Mouse (Mus musculus) cerebellum, adult 9-10 months (tissue): ENCODE measurements around the gene Net1.
"Not testable (repeated sequence)": the region's sequence is repeated elsewhere in the genome, so short reads cannot be mapped to it uniquely, and the experiment has no call there.

Source experiments
- DNase-seq: peaks from one replicate; pipeline ENCODE4 v3.0.0; 2022

The Net1 gene

GRCm38 (mm10) chr13:3889111-3889510 lies 28.9 kb downstream of the Net1 start:
- DNase-seq = no peak

GRCm38 (mm10) chr13:3886663-3887062 lies 31.4 kb downstream of the Net1 start:
- no peak for DNase-seq

- DNase-seq = no peak
These were observed 40.3 kb downstream of the Net1 start for GRCm38 (mm10) chr13:3877679-3878220.

GRCm38 (mm10) chr13:3877185-3877584 lies 40.8 kb downstream of the Net1 start:
- no peak for DNase-seq

GRCm38 (mm10) chr13:3876448-3876847 lies 41.6 kb downstream of the Net1 start:
- no peak for DNase-seq

- no peak for DNase-seq
These were observed 45.2 kb downstream of the Net1 start for GRCm38 (mm10) chr13:3872832-3873231.

- no peak for DNase-seq
These were observed 48.1 kb downstream of the Net1 start for GRCm38 (mm10) chr13:3869901-3870300.

GRCm38 (mm10) chr13:3867158-3867557 lies 50.9 kb downstream of the Net1 start:
- DNase-seq = no peak

- DNase-seq = no peak
These were observed 51.5 kb downstream of the Net1 start for GRCm38 (mm10) chr13:3866355-3867052.

GRCm38 (mm10) chr13:3865648-3866354 lies 52.2 kb downstream of the Net1 start:
- no peak for DNase-seq

- DNase-seq = no peak
These were observed 55.0 kb downstream of the Net1 start for GRCm38 (mm10) chr13:3862922-3863580.

GRCm38 (mm10) chr13:3862325-3862724 lies 55.7 kb downstream of the Net1 start:
- DNase-seq = no peak

GRCm38 (mm10) chr13:3861251-3861650 lies 56.8 kb downstream of the Net1 start:
- DNase-seq = no peak

GRCm38 (mm10) chr13:3856252-3856651 lies 61.8 kb downstream of the Net1 start:
- no peak for DNase-seq

GRCm38 (mm10) chr13:3854856-3855255 lies 63.2 kb downstream of the Net1 start:
- DNase-seq = no peak

- DNase-seq = not testable (repeated sequence)
These were observed 64.2 kb downstream of the Net1 start, which contains the start of gene Calm5 for GRCm38 (mm10) chr13:3853648-3854333. Gene Calm5, plus strand, starts transcription at chr13:3854173.

- no peak for DNase-seq
These were observed 67.7 kb downstream of the Net1 start for GRCm38 (mm10) chr13:3850330-3850729.

- DNase-seq = not testable (repeated sequence)
These were observed 77.4 kb downstream of the Net1 start for GRCm38 (mm10) chr13:3840662-3841061.

- not testable (repeated sequence) for DNase-seq
These were observed 80.7 kb downstream of the Net1 start, which contains the start of gene Calm4 for GRCm38 (mm10) chr13:3837312-3837807. Gene Calm4, plus strand, starts transcription at chr13:3837757.

- DNase-seq = not testable (repeated sequence)
These were observed 84.4 kb downstream of the Net1 start for GRCm38 (mm10) chr13:3833644-3834043.

GRCm38 (mm10) chr13:3832450-3832849 lies 85.6 kb downstream of the Net1 start:
- DNase-seq = no peak
